Mouse (Mus musculus) heart, embryonic 14.5 days (tissue): ENCODE measurements around the gene Pibf1. TPM values are rescaled to one million over a fixed set of nuclear protein-coding genes. Genes with fewer than 3 reads are reported as not detected.

ENCODE experiments used
- ATAC-seq: fragments of 200-750 bp; cut with Nextera tagmentation; 2 replicates; pipeline ENCODE4 v1.8.0; 2017; ENCODE audit warnings: low read depth, moderate TSS enrichment; ENCODE audit not compliant: insufficient number of reproducible peaks, insufficient read depth, low FRiP score
- H3K27ac ChIP-seq, 2 experiments: fragments of 200-500 bp in 1 of 2; fragments of 300-500 bp in 1 of 2; sonication (generic) in 1 of 2; replicated peaks in 1 of 2; 2 replicates each; pipeline ENCODE4 v1.5.1; 2012 to 2014; ENCODE audit warnings: low read depth in 2 of 2, low read length in 2 of 2, control low read depth in 1 of 2, mild to moderate bottlenecking in 1 of 2, mixed read lengths in 1 of 2; ENCODE audit not compliant: control insufficient read depth in 1 of 2, insufficient read depth in 1 of 2
- H3K27me3 ChIP-seq: fragments of 300-500 bp; sonication (generic); 2 replicates; pipeline ENCODE4 v1.6.1; 2014; ENCODE audit warnings: mild to moderate bottlenecking, low read length, control low read depth; ENCODE audit not compliant: control insufficient read depth, insufficient read depth
- H3K36me3 ChIP-seq: fragments of 300-500 bp; sonication (generic); 2 replicates; pipeline ENCODE4 v1.6.1; 2014; ENCODE audit warnings: mild to moderate bottlenecking, control low read depth, low read length, mixed read lengths; ENCODE audit not compliant: control insufficient read depth, insufficient read depth
- H3K4me1 ChIP-seq, 2 experiments: fragments of 200-500 bp in 1 of 2; fragments of 300-500 bp in 1 of 2; sonication (generic) in 1 of 2; 2 replicates each; pipeline ENCODE4 v1.6.1; 2012 to 2014; ENCODE audit warnings: low read length in 2 of 2, control low read depth in 1 of 2, mixed read lengths in 1 of 2; ENCODE audit not compliant: control insufficient read depth in 2 of 2, insufficient read depth in 2 of 2
- H3K4me2 ChIP-seq: fragments of 300-500 bp; sonication (generic); 2 replicates; pipeline ENCODE4 v1.6.1; 2014; ENCODE audit warnings: mild to moderate bottlenecking, low read length
- H3K4me3 ChIP-seq, 2 experiments: fragments of 200-500 bp in 1 of 2; fragments of 300-500 bp in 1 of 2; sonication (generic) in 1 of 2; 2 replicates each; pipeline ENCODE4 v1.5.1; 2012 to 2014; ENCODE audit warnings: low read length in 2 of 2, mild to moderate bottlenecking in 2 of 2, control low read depth in 1 of 2, low read depth in 1 of 2, moderate library complexity in 1 of 2; ENCODE audit not compliant: control insufficient read depth in 1 of 2, insufficient read depth in 1 of 2
- H3K9ac ChIP-seq: fragments of 300-500 bp; sonication (generic); 2 replicates; pipeline ENCODE4 v1.6.1; 2014; ENCODE audit warnings: mild to moderate bottlenecking, low read length
- H3K9me3 ChIP-seq: fragments of 300-500 bp; sonication (generic); 2 replicates; pipeline ENCODE4 v1.6.1; 2016; ENCODE audit warnings: low read length, control low read depth; ENCODE audit not compliant: control insufficient read depth
- WGBS: fragments of 180-500 bp; shearing (Covaris S2); extraction: QIAGEN DNeasy Blood & Tissue Kit; methylation state at CpG from one replicate; pipeline ENCODE4 v1.1.7; 2014; 5-methylcytosine and 5-hydroxymethylcytosine counted together
- polyA plus RNA-seq: library from polyadenylated mRNA; unstranded; fragments of >200 nt; fragmentation: Nextera tagmentation; extraction: Ambion mirVana; gene quantifications from 2 replicates; pipeline ENCODE4 v1.2.1, GENCODE M21; 2014

Gene Pibf1
- polyA plus RNA-seq, 1 experiment from 2014 or later = 17.0 TPM

DNA sequence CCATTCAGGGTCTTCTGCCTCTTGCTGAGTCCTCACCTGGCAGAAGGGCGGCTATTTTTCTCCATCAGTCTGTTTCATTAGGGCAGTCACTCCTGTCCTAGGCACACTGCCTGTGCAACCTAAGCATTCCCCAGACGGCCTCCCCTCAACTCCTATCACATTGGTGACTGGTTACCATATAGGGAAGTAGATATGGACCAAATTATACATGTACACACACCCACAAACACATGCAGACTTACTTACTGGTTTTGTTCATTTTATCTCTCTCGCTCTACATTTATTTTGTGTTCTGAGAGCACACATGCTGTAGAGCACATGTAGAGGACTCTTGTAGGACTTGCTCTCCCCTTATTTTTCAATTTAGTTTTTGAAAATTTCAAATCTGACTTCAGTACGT lies 3.8 kb downstream of the Pibf1 start:
- ATAC-seq = no peak

DNA sequence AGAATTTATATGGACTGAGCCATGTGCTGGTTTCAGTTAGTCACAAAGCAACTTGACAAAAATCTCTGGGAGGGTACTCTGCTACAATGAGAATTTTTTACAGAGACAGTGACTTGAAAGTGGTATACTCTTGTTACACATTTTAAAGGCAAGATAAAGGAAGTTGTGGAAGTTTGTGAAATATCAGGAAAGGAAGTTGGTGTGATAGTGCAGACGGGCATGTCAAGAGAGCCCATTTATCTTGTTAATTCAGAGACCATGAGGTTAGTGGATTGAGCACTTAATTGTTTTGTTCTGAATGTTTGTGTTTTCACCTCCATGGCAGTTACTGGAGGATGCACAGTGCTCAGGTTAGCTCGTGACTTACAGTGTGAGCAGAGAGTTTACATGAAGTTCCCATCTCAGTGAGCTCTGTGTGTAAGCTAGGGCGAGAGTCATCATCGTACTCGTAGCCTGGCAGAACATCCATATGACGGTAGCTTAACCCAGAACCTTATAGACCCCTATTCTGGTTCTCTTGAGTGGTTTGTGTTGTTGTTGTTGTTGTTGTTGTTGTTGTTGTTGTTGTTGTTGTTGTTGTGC lies 5.4 kb downstream of the Pibf1 start:
- peaks cover 71% of the 10 kb centered on the region for H3K36me3 ChIP-seq

More for the DNA sequence above, 3.8 kb downstream of the Pibf1 start:
- no peak overlapping the region for H3K4me2 ChIP-seq
- peaks cover 59% of the 10 kb centered on the region for H3K36me3 ChIP-seq
- H3K9ac ChIP-seq = no peak overlapping the region
- peaks cover 0 to 12% of the 10 kb centered on the region in 2 experiments; a peak in 2 of 4 replicates for H3K4me1 ChIP-seq
- no peaks in the 10 kb centered on the region for H3K27me3 ChIP-seq
- H3K27ac ChIP-seq = no peak overlapping the region
- no peak overlapping the region for H3K4me3 ChIP-seq
- 82% methylated on average over 4 of the region's 4 CpGs for WGBS
- no peaks in the 10 kb centered on the region for H3K9me3 ChIP-seq

DNA sequence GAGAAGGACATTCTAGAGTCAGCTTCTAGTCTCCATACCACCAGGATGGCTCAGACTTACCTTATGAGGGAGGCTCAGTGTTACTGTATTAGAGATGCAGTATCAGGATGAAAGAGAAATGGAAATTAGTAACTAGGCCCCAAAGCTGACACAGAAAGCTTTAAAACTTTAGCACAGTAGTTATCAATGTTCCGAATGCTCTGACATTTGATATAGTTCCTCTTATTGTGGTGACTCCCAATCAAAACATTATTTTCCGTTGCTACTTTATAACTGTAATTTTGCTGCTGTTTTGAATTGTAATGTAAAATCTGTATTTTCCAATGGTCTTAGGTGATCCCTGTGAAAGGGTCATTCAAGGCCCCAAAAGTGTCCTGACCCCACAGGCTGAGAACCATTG lies 7.4 kb downstream of the Pibf1 start:
- no peak overlapping the region for H3K4me3 ChIP-seq
- no peaks in the 10 kb centered on the region for H3K9me3 ChIP-seq
- no peak overlapping the region for H3K4me2 ChIP-seq
- no peak overlapping the region for H3K9ac ChIP-seq
- H3K36me3 ChIP-seq = peaks cover 84% of the 10 kb centered on the region
- no peak for ATAC-seq
- no peaks in the 10 kb centered on the region for H3K4me1 ChIP-seq
- 79% methylated on average over 2 of the region's 2 CpGs for WGBS
- no peak overlapping the region for H3K27ac ChIP-seq
- no peaks in the 10 kb centered on the region for H3K27me3 ChIP-seq

More for the DNA sequence above, 5.4 kb downstream of the Pibf1 start:
- no peak overlapping the region for H3K4me3 ChIP-seq
- no peaks in the 10 kb centered on the region for H3K9me3 ChIP-seq
- H3K9ac ChIP-seq = no peak overlapping the region
- 81% methylated on average over 6 of the region's 6 CpGs for WGBS
- no peak for ATAC-seq
- H3K27ac ChIP-seq = no peak overlapping the region
- H3K27me3 ChIP-seq = no peaks in the 10 kb centered on the region
- peaks cover 0 to 5% of the 10 kb centered on the region in 2 experiments; a peak in 2 of 4 replicates for H3K4me1 ChIP-seq
- no peak overlapping the region for H3K4me2 ChIP-seq

DNA sequence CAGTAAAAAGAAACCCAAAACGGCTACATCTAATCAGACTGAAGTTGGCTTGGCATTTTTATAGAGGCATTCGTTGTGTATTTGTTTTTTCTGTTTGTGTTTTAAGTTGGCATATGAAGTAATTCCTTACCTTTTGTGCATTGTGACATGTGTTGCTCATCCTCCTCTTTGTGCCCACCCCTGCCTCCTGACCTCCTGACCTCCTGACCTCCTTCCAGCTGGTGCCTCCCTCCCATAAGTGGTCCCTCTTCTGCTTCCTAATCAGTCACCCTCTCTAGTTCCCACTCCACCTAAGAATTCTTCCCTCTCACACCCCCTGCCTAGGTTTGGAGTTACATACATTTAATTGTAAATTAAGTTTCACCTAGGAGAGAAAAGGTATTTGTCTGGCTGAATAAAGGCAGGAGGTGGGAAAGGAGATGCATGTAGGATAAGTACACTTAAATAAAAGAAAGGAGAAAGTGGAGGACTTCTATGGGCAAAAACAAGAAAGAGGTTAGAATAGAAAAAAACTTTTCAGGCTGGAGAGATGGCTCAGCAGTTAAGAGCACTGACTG lies 8.5 kb downstream of the Pibf1 start:
- Histone ChIP-seq H3K9ac (no peak overlapping the region), H3K4me2 (no peak overlapping the region), H3K9me3 (no peaks in the 10 kb centered on the region), H3K4me1 (no peaks in the 10 kb centered on the region), H3K4me3 (no peak overlapping the region), H3K27me3 (no peaks in the 10 kb centered on the region), H3K27ac (no peak overlapping the region), H3K36me3 (peaks cover 89% of the 10 kb centered on the region)
- WGBS = 83% methylated on average over 2 of the region's 2 CpGs
- no peak for ATAC-seq

DNA sequence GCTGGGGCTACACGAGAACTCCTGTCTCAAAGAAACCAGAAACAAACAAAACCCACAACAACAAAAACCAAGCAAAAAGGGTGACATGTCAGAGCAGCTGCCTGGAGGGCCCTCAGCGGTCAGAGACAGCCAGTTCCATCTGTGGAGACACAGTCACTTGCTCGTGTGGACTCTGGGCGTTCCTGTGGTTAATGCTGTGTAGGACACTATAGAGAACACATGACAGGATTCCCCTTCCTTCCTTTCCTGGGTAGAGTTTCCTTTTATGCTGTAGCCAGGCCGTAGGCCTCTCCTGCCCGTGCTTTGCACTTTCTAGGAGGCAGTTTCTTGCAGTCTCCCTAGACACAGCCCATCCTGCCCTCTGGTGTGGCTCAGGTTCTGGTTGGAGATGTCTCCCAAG lies 9.5 kb downstream of the Pibf1 start:
- Histone ChIP-seq H3K36me3 (peaks cover 89% of the 10 kb centered on the region), H3K9ac (no peak overlapping the region), H3K9me3 (no peaks in the 10 kb centered on the region), H3K4me3 (no peak overlapping the region), H3K4me2 (no peak overlapping the region), H3K4me1 (no peaks in the 10 kb centered on the region), H3K27ac (no peak overlapping the region), H3K27me3 (no peaks in the 10 kb centered on the region)
- 81% methylated on average over 6 of the region's 6 CpGs for WGBS
- no peak for ATAC-seq

DNA sequence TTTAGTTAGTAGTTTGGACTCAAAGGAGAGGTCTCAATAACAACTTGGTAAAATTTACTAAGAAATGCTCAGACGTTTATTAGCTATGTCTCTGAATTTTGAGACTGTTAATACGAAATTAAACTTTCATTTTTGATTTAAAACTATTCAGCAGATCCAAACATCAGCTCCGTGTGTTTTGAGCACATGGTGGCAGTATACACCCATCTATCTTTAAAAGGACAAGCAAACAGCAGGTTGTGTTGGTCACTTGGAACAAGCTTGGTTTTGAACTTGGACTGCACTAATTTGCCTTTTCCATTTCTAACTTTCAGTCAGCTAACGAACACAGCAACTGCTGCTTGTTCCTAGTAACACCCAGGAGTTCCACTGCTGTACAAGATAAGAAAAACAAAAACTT lies 18.4 kb downstream of the Pibf1 start:
- H3K9ac ChIP-seq = no peak overlapping the region
- no peaks in the 10 kb centered on the region for H3K4me1 ChIP-seq
- no peaks in the 10 kb centered on the region for H3K27me3 ChIP-seq
- no peak overlapping the region for H3K4me2 ChIP-seq
- WGBS = 73% methylated on average over 4 of the region's 4 CpGs
- H3K27ac ChIP-seq = no peak overlapping the region
- H3K36me3 ChIP-seq = peaks cover 53% of the 10 kb centered on the region
- no peak overlapping the region for H3K4me3 ChIP-seq
- ATAC-seq = no peak
- no peaks in the 10 kb centered on the region for H3K9me3 ChIP-seq

DNA sequence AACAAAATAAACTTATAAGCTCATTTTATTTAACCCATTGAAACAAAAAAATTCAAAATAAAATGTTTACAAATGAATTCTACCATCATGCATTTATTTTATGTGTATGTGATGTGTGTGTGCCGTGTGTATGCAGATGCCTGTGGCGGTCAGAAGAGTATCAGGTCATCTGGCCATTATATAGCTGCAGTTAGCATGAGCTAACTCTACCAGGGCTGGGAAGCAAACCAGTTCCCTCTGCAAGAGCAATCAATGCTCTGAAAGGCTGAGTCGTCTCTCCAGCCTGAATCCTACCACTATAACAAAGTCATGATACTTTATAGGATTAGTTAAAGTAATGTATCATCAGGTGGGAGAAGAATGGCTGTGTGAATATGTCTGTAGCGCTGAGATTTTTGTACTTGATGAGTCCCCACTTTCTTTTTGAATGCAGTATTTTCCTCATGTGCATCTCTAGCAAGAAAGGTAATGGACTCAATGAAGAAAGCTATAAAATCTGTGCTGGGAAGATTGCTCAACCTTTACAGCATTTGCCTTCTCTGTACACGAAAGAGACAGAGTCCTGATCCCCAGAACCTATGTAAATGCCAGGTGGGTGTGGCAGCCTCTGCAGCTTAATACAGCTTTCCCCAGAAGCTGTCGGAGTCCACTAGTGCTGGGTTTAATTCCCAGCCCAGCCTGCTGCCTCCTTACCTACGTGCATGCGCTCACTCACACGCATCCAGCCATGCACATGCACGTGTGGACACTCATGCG lies 22.5 kb downstream of the Pibf1 start:
- WGBS = 87% methylated on average over 11 of the region's 11 CpGs
- no peak overlapping the region for H3K27ac ChIP-seq
- H3K9ac ChIP-seq = no peak overlapping the region
- no peak overlapping the region for H3K4me3 ChIP-seq
- H3K27me3 ChIP-seq = no peaks in the 10 kb centered on the region
- H3K9me3 ChIP-seq = no peaks in the 10 kb centered on the region
- peaks cover 20% of the 10 kb centered on the region for H3K36me3 ChIP-seq
- no peak for ATAC-seq
- H3K4me2 ChIP-seq = no peak overlapping the region
- no peaks in the 10 kb centered on the region for H3K4me1 ChIP-seq
